Mouse (Mus musculus) heart, adult 2 months (tissue): ENCODE measurements around the gene Snrnp35.

Experiments used
- CTCF ChIP-seq: fragments of 200-600 bp; IDR thresholded peaks from 2 replicates; pipeline ENCODE4 v1.8.1; 2022; ENCODE audit warnings: antibody characterized with exemption, mild to moderate bottlenecking, moderate library complexity
- EP300 ChIP-seq: fragments of 200-500 bp; IDR thresholded peaks from 2 replicates; pipeline ENCODE4 v1.6.1; 2011; ENCODE audit warnings: low read depth, low read length, control low read depth; ENCODE audit not compliant: insufficient read depth
- POLR2A ChIP-seq: fragments of 200-500 bp; IDR thresholded peaks from 2 replicates; pipeline ENCODE4 v1.6.1; 2011; ENCODE audit warnings: mild to moderate bottlenecking, low read depth, low read length, control low read depth; ENCODE audit not compliant: insufficient read depth

DNA sequence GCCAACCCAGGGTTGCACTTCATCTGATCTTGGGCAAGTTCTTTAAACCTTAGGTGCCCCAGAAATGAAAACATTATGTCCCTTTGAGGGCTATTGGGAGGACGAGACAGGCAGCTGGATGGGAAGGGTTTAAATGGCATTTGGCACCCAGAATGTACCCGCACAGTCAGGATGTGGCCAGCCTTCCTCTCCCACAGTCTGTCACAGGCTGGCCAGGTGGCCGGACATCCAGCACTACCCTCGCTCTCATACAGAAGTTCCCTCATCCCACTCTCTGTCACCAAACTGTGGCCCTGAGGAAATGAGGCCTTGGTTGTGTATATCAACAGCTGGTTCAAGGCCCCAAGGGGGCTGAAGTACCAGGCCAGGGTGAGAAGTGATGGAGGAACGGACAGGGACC lies 42.0 kb downstream of the Snrnp35 start:
- TF ChIP-seq CTCF (no peak), POLR2A (no peak), EP300 (no peak)
